Mouse (Mus musculus): ENCODE data around the gene Slc25a33.
"Not testable (repeated sequence)": the region's sequence is repeated elsewhere in the genome, so short reads cannot be mapped to it uniquely, and the experiment has no call there.

Gene Slc25a33

DNA sequence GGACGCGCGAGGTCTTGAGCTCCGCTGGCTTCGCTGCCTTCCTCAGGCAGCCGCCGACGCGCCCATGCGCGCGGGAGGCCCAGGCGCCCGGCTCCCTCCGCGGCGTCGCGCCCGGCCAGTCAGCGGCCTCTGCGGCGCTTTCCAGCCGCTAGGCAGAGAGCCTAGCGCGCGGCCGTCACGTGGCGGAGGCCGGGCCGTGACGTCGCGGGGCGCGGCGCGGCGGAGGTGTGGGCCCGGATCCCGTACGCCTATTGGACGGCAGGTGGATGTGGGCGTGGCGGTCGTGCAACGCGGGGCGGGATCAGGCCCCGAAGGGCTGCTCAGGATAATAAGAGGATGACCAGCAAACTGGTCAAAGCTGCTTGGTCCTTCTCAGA is at the start of gene Slc25a33:
TSS of gene Slc25a33 (minus strand) at position 184 of the 377 bp plus-strand sequence.
- no peak for DNase-seq (ENCODE audit: extremely low read depth, low read depth, low spot score)

DNA sequence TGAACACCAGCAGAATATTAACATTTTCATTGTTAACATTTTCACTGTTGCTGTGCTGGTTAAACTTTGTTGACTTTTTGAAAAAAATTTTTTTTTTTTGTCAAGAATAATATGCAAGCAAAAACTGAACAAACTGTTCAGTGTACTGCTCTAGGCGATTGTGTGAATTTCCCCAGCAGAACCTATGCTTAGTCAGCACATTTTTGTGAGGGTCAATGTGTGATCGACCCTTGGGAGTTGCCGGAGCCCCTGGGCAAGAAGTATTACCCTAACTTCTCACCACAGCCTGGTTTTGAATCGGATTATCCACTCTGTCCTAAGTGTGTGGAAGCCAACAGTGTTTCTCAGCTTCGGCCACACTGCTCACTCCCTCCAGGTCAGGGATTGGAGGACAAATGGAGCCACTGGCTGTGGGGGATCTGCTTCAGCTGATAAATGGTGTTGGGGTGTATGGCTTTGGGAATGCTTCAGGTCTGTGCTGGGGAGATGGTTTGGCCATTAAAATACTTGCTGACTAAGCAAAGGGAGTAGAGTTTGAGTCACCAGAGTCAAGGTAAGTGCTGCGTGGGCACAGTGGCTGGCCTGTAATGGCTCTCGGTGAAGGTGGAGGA is 48.6 kb upstream of the Slc25a33 start:
- no peak for DNase-seq (ENCODE audit: extremely low read depth, low read depth, low spot score)

DNA sequence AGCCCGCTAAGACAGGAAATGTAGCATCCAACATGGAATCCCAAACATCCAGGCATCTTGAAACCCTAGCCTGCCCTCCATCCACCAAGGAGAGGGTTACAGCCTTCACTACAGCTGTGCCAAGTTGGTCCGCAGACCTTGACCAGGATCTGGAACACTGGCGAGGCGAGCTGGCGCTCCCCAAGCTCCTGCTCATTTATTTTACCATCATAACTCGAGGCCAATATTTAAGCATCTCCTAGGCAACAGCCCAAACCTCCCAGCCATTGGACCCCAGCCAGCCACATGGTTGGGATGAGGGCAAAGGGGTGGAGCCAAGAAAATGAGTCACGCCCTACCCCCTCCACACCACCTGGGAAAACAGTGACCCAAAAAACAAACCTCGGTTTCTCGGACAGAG is 48.0 kb upstream of the Slc25a33 start:
- no peak for DNase-seq (ENCODE audit: extremely low read depth, low read depth, low spot score)

DNA sequence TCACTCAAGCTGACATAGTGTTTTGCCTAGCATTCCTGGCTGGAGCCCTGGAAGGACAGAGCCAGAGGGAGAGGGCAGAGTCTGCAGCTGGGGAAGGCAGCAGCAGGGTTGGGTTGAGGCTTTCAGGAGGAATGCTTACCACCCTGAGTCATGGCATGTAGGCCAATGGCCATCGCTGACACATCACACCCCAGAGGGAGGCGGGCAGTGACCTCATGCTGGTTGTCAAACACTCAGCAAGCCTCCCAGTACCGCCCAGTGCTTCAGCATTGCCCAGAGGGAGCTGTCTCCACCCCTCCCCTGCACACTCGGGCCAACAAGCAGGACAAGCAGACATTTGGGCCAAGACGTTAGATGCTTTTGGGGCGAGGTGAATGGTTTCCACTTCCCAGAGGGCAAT is 46.5 kb upstream of the Slc25a33 start:
- no peak for DNase-seq (ENCODE audit: extremely low read depth, low read depth, low spot score)

DNA sequence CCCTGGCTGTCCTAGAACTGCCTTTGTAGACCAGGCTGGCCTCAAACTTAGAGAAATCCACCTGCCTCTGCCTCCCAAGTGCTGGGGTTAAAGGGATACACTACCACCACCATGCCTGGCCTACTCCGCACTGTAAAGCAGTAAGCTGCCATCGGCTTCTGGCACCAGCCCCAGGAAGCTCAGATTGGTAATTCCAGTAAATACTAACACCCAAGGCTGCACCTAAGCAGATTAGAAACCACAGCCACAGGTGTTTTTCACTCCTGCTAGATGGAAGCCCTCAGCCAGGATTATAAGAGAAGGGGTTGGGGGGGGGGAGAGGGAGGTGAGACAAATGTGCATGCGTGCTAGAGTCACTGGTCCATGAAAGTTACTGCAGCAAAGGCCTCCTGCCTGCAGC is 45.1 kb upstream of the Slc25a33 start:
- DNase-seq (ENCODE audit: extremely low read depth, low read depth, low spot score), result no peak

DNA sequence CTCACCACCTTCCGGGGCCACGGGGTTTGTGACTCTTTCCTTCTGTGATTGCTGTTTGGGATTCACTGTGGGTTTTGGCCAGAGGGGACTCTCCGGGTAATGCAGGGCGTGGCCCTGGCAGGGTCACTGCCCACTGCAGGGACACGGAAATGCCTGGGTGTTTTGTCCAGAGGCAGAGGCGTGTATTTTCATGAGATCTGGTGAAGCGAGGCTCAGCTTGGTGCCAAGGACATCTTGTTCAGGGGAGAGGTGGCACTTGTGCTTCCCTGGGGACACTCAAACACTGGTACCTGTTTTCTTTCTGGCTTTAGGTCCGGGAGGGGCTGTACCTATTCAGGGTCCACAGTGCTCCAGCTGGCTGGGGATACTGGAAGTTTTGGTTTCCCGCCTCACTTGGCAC is 42.5 kb upstream of the Slc25a33 start:
- DNase-seq (ENCODE audit: extremely low read depth, low read depth, low spot score), result no peak

DNA sequence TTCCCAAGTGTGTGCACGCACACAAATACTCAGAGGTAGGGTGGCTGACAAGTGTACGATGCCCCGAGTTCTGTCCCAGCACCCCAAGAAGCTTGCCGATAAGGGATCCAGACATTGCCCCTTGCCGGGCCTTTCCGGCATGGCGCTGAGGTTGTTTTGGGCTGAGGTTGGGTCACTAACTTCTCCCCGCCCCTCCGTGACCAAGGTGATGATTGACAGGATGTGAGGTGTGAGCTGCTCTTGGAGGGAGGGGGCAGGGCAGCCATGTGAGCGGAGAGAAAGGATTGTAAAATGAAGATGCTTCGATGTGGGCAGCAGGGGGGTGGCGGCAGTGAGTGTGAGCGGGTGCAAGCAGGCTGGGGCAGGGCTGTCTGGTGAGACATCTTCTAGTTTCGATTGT is 41.5 kb upstream of the Slc25a33 start:
- DNase-seq (ENCODE audit: extremely low read depth, low read depth, low spot score), result no peak

DNA sequence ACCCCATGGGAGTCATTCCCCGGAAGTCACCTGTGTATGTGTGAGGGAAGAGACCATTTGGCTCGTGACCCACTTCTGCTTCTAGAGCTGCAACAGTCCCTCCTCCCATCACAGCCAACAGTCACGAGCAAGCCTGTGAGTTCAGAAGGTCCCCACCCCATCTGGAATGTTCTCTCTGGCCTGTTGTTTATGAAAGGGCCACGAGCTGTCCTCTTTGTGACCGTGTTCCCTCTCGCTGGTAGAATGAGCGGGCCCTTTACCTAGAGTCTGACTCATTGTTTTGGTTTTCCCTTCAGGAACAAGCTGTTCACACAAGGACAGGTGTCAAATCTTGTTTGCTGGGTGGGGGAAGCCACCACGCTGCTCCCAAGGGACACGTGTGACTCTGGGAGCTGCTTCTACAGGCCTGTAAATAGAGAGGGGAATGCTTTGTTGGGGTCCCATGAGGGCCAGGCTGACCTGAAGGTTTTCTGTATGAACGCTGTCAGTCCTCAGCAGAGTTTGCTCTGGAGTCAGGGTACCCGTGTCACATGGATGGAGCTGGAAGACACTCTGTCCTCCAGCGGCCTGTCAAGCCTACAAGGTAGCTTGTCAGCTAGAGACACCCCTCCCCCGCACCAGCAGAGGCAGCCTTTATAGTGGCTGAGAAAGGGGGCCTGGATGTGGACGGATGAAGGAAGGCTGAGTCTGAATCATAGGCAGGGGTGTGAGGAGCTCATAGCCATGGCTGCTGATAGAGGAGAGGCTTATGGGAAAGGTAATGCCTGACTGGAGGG is 39.5 kb upstream of the Slc25a33 start:
- no peak for DNase-seq (ENCODE audit: extremely low read depth, low read depth, low spot score)

DNA sequence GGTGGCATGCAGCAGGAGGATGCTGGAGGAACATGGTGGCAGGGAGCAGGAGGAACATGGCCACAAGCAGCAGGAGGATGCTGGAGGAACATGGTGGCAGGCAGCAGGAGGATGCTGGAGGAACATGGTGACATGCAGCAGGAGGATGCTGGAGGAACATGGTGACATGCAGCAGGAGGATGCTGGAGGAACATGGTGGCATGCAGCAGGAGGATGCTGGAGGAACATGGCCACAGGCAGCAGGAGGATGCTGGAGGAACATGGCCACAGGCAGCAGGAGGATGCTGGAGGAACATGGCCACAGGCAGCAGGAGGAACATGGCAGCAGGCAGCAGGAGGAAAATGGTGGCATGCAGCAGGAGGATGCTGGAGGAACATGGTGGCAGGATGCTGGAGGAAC is 36.3 kb upstream of the Slc25a33 start:
- not testable (repeated sequence) for DNase-seq (ENCODE audit: extremely low read depth, low read depth, low spot score)

DNA sequence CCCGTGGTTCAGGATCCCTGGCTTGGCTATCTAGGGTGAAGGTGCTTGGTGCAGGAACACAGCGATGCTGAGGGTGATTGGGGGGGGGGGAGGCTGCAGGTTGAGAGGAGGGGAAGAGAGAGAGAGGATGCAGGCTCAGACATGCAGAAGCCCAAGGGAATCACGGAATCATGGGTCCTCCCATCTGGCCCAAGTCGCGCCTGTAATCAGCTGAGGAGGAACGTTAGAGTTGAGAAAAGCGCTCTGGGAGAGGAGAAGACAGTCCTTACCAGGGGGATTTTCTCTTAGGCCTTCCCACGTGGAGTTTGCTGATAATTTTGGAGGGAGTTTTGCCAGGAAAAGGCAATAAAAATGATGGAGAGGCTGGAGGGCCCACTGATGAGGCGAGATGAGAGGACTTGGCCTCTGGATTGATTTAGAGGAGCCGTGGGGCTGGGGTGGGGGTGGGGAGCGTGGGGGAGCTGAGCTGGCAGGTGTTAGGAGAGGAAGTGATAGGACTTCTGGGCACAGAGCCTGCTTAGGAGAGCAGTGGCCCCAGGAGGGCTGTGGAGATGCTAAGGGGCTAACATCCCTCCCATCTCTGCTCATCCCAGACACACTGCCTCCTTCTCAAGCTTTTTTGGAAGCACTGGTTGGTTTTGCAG is 34.6 kb upstream of the Slc25a33 start:
- DNase-seq (ENCODE audit: extremely low read depth, low read depth, low spot score), result no peak

DNA sequence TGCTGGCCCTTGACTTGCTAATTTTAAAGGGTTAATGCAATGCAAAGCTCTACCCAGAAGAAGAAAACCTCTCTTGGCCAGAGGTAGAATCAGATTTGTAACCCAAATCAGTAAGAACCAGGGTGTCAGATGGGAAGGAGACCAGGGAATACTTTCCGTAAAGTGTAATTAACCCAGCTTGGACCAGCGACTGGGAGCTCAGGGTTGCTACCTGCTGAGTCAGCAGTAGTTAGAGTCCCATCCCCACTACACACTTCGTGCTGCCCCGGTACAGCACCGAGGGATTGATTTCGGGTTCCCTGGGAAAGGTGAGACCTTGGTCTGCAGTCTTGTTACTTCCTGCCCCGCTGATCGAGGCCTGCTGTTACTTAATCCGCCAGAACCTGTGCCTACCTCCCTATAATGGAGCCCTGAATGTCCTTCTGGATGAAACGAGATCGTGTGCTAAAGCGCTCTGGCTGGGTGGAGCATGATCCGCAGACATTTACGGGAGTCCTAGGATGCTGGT is 34.0 kb upstream of the Slc25a33 start:
- no peak for DNase-seq (ENCODE audit: extremely low read depth, low read depth, low spot score)

DNA sequence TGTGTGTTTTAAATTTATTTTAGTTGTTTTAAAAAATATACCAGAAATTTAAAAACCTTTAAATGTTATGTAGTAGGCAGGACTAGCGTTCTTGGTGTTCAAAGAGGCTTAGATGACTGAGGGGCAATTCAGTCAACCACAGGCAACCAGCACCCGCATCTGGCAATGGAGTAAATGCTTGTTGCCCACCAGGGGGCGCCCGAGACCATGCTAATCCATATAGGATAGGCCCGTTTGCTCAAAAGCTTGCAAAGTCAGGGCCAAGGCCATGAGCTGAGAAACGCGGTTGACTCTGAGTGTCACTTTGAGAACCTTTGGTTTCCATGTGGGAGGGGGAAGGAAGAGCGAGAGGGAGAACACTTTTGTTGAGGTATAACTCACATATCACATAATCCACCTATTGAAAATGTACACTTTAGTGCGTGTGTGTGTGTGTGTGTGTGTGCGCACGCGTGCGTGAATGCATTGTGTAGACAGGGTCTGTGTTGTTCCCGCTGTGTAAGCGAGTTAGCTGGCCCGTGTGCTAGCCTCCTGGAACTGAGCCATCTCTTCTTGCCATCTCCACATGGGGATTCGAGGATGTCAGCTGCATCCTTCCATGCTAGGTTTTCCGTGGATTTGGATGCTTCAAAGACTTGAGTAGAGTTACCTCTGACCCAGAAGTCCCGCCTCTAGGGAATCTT is 32.8 kb upstream of the Slc25a33 start:
- no peak for DNase-seq (ENCODE audit: extremely low read depth, low read depth, low spot score)

DNA sequence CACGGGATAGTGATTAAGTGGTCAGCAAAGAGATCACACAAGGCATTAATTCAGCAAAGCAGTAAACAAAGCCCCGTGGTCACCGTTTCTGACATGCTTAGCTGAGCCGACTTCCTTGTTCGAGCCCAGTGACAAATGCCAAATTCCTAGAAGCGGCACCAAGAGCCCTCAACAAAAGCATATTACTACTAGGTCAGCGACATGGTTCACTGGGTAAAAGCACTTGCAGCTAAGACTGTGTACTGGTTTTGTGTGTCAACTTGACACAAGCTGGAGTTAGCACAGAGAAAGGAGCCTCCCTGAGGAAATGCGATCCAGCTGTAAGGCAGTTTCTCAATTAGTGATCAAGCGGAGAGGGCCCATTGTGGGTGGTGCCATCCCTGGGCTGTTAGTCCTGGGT is 28.2 kb upstream of the Slc25a33 start:
- DNase-seq (ENCODE audit: extremely low read depth, low read depth, low spot score), result no peak

DNA sequence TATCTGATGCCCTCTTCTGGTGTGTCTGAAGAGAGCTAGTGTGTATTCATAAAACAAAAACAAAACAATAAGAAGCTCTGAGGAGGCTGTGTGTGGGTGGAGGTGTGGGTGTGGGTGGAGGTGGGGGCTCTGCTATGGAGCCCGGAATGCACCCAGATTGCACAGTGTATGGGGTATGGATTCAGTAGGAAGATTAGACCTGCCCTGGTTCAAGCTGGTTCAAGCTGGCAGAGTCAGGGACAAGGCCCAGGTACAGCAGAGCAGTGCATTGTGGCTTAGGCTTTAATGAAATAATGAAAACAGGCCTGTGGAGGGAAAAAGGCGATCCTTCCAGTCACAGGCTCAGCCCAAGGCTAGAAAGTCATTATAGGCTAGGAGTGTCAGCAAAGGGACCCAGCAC is 26.5 kb upstream of the Slc25a33 start:
- no peak for DNase-seq (ENCODE audit: extremely low read depth, low read depth, low spot score)

DNA sequence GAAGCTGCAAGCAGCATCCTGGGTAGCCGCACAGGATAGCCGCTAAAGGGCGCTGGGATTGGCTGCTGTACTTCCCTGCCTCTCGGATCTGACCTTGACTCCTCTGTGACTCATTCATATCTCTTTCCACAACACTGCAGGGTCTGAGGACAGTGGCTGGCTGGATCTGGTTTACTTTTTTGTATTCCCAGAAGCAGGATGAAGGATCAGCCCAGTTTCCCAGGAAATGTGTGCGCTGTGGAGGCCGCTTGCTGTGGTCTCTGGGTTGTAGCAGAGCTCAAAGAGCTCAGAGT is 26.0 kb upstream of the Slc25a33 start:
- no peak for DNase-seq (ENCODE audit: extremely low read depth, low read depth, low spot score)

DNA sequence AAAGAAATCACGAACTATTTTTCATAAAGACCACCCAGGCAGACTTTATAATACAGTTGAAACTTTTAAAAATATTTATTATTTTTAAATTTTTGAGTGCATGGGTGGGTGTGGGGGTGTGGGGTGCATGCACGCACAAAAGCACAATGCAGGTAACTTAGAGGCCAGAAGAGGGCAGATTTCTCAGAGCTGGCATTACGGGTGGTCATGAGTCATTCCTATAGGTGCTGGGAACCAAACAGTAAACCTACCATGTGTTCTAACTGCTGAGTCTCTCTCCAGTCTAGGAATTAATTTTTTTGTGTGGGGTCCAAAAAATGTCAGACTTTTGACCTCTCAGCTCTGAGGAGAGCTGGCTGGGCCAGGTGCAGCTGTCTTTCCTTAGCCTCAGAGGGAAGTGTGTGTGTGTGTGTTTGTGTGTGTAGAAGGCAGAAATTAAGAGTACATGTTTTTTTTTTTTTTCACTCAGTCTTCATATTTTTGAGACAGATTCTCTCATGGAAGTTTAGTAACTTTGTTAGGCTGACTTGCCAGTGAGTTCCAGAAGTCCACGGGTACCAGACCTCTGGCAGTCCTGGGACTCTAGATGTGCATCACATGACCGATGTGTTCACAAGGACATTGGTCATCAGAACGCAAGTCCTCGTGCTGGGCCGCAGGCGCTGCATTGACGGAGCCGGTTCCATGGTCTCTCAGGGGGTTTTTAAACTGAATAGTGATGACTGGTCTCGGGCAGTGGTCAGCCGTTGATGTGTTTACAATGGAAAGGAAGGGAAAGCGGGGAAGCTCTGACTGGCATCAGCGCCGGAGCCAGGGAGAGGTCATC is 25.5 kb upstream of the Slc25a33 start:
- no peak for DNase-seq (ENCODE audit: extremely low read depth, low read depth, low spot score)

DNA sequence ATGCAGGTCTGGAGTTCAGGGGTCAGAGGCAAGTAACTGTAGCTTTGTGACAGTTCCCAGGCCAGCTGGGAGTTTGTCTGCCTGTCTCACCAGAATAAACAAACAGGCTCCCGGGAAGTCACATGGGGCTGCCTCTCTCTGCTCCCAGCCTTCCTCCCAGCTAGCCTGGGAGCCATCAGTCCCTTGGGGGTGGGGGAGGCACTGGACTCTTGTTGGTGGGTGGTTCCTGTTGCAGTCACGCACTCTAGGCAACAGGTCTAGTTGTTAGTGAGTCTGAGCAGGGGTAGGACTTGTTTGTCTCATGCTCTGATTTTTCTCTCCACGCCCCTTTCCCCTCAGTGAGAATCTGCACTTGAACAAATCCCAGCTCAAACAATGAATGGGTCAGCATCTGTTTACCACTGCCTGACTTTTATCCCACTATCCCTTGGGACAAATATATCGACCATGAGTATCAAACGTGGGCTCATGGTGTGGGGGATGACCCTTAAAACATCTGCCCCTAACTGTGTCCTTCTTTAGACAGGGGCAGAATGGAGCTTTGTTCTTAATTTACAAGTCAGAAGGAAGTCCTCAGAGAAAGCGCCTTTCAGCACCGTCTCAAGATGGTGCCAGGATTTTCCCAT is 24.7 kb upstream of the Slc25a33 start:
- no peak for DNase-seq (ENCODE audit: extremely low read depth, low read depth, low spot score)

DNA sequence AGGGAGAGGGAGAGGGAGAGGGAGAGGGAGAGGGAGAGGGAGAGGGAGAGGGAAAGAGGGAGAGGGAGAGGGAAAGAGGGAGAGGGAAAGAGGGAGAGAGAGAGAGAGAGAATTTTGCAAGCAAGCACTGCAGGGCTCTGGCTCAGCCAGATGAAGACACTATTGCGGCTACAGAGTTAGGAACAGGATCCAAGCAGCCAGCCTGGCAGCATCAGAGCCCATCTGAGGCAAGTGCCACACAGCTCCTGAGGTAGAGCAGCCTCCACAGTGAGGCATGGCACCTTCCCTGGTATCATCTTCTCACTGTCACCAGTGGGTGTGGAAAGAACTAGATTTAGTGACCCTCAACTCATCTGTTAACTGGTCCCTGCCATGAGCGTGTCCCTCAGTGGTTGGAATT is 24.0 kb upstream of the Slc25a33 start:
- DNase-seq (ENCODE audit: extremely low read depth, low read depth, low spot score), result no peak

DNA sequence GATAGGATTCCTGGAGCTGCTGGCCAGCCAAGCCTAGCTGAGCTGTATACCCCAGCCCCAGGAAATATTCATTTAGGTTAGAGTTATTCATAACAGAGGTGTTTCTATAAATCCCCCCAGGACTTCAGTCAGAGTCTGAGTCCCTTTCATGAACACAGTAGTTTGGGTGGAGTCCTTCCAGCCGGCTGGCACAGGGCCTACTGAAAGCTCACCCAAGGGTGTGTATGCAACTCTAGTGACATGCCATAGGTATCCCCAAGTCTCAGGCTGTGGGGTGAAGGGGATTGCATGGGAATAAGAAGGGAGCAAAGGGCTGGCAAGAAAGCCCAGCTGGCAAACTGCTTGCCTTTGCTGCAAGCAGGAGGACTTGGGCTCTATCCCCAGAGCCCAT is 23.1 kb upstream of the Slc25a33 start:
- DNase-seq (ENCODE audit: extremely low read depth, low read depth, low spot score), result no peak

DNA sequence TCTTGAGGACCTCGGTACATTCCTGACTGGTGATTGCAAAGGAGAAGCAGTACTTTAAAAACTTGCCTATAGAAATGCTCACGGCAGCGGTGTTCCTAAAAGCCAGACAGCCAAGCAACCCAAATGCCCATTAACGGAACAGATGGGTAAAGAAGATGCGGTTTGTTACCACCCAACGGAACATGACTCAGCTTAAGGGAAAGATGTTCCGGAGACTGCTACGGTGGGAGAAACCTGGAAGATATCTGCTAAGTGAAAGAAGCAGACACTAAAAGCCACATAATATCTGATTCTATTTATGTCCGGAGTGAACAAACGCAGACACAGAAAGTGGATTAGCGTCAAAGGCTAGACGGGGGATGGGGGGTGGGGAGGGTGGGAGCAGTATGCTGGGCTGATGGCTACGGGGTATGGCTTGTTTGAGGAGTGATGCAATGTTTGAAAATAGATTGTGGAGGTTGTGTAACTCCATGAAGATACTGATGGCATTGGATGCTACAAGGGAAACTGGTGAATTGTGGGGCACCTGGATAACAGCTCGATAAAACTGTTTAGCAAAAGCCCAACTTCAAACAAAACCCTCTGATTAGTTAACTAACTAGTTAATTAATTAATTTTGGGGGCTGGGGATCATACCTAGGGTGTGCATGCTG is 22.6 kb upstream of the Slc25a33 start:
- no peak for DNase-seq (ENCODE audit: extremely low read depth, low read depth, low spot score)

All from fat pad, adult 2 months (tissue).